Mouse (Mus musculus): ENCODE data around the gene Wdr82.

Gene Wdr82

DNA sequence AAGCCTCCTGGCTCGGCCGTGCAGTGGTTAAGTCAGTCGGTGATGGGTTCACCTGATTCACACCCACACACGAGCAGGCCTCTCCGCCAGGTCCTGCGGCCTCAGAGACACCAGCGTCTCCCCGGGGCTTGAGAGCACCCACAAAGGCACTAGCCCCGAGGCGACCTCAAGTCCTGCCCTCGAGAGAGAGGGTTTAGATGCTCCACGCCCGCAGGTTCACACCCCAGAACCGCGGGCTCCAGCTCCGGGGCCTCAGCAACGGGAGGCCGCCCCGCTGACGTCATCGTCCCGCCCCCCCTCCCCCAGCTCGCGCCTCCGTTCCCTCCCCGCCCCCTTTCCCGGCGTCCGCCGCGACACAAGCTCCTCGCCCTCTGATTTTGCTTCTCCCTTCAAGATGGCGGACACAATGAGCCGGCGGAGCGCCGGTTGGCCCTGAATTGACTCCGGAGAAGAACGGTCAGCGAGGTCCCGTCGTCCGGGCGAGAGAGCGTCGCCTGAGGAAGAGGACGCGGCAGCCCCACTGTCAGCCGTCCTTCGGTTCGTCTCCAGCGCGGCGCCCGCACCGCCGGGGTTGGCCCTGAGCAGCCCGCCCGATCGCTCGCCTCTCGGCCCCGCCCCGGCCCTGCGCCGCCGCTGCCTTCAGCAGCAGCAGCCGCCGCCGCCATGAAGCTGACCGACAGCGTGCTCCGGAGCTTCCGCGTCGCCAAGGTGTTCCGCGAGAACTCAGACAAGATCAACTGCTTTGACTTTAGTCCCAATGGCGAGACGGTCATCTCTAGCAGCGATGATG is at the start of gene Wdr82:
Wdr82 (plus strand) TSS at position 373 of the 790 bp plus-strand sequence.
- DNase-seq (ENCODE audit: extremely low spot score, low spot score), result peak; percentile 94

DNA sequence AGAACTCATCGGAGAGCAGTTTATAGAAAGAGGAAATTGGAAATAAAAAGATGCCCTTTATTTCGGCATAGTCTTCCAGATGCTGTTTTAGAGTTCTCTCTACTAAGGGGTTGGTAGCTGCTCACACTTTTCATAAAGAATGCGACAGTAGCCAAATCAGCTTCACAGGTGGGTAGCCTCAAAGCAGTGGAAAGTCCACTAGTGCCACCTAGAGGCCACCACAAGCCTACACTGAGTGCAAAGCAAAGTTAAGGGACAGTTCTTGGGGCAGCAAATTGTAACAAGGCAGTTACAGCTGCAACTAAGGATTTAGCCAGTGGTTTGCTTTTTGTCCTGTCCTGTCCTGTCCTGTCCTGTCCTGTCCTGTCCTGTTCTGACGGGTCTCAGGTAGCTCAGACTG is 47.1 kb upstream of the Wdr82 start:
- no peak for DNase-seq (ENCODE audit: extremely low spot score, low spot score)

DNA sequence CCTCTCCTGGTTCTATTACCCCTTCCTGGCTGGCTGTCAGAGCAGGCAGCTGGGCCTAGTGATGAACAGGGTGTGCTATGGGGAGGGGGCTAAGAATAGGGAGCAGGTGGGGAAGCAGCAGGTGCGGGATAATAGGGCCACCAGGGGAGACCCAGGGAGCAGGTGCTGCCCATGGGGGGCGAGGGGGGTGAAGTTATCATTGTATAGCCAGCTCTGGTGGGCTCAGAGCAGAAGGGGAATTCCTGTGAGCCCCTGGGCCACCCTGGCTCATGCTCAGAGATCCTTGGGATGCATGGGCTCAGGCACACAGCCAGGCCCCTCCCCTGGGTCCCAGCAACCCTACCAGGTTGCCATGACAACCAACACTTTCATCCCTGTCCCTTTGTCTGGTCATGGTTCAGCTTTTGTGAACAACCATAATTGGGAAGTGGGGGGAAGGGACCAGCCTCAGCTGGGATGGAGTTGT is 43.9 kb upstream of the Wdr82 start:
- DNase-seq (ENCODE audit: extremely low spot score, low spot score), result peak; percentile 63

DNA sequence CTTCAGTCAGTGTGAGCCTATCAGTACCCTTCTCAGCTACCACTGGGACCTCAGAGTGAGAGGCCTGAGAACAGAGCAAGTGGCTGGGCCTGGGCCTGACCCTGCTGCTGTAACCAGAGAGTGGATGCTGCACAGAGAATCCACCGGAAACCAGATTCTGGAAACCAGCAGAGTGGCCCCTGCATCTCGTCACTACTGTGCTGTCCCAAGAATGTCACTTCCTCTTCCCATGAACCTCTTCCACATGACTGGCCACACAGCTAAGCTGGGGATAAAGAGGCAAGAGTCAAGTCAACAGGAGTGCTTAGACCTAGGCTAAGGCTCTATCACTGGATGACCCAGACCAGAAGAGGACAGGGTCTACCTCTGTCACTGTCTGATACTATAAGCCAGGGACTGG is 41.7 kb upstream of the Wdr82 start:
- no peak for DNase-seq (ENCODE audit: extremely low spot score, low spot score)

DNA sequence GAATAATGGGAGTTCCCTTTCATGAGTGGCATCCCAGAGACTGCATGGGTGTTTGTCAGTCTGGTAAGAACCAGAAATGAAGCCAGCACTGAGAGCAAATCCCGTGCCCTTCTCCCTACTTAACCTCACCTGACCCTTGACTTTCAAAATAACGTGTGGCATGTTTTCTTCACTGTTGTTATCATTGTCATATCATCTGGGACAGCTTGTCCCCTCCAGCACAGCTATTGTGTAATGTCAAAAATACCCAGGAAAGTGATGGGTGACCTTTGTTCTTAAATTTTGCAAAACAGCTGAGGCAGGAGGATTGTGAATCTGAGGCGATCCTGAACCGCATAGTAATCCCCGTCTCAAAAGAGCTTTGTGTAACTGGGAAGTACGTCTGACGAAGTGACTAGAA is 40.5 kb upstream of the Wdr82 start:
- no peak for DNase-seq (ENCODE audit: extremely low spot score, low spot score)

DNA sequence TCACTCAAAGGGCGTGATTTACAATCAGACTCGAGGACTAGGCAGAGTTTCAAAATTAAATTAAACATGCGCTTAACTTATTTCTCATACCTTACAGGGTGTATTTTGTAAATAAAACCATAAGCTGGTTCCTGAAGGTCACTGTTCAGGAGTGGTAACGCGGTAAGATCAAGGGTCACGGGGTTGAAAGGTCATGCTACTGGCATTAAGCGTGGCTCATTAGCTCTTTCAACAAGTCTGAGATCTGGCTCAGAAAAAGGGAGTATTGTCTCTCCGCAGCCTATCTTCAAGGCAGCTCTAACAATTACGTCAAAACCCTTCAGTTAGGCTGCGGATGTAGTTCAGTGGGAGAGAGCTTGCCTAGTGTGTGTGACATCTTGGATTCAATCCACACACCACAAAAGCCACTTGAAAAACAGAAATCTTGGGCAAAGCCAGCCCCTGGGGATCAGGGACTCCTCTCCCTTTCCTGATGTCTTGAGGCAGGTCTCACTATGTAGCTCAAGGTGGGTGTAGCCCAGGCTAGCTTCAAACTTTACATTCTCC is 33.0 kb upstream of the Wdr82 start:
- DNase-seq (ENCODE audit: extremely low spot score, low spot score), result no peak

DNA sequence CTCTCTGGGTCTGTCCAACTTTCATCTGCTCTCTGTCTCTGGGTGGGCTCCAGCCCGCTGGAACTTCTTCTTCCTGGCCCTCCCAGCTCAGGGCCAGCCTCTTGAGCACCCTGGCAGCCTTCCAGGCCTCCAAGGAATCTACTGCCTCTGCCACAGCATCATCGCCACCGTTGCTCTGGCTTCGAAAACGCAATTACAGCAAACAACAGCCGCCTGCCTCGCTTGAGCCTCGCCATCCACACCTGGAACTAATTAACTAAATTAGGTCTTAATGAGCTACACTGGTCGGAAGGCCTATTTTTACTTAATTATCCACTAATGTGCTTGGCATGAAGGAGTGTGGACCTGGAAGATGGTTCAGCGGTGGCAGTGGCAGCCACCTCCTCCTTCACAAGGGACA is 31.0 kb upstream of the Wdr82 start:
- no peak for DNase-seq (ENCODE audit: extremely low spot score, low spot score)

DNA sequence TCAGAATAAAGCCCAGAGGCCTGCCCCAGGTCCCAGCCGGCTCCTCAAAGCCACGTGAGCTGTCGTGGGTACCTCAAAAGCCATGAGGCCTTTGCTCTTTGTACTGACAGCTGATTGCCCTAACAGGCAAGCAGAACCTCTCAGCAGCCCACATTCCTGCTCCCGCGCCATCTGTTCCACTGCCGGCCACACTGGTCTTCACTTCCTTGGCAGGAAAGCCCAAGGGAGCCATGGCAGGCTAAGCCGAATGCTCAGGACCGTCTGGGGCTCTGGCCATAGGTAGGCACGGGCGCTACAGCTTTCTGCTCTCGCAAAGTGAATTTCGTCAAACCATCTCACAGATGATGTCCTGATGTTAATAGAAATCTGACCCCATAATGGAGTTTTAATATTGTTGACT is 28.8 kb upstream of the Wdr82 start:
- DNase-seq (ENCODE audit: extremely low spot score, low spot score), result no peak

DNA sequence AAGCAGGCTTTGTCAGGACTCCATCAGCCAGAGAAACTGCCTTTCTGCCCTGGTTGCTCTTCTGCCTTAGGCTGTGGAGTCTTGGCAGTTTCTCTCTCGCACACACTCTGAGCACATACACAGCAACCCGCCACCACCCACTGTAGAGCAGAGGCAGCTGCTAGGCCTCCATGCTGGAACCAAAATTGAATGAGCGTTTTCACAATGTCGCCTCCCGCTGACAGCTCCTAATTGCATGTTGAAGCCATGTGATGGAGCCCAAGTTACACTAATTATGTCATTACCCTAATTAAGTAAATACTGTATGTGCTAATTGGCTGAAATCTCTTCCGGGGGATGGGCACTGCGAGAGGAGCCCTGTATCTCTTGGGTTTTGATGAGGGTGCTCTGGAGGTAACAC is 26.6 kb upstream of the Wdr82 start:
- DNase-seq (ENCODE audit: extremely low spot score, low spot score), result no peak

DNA sequence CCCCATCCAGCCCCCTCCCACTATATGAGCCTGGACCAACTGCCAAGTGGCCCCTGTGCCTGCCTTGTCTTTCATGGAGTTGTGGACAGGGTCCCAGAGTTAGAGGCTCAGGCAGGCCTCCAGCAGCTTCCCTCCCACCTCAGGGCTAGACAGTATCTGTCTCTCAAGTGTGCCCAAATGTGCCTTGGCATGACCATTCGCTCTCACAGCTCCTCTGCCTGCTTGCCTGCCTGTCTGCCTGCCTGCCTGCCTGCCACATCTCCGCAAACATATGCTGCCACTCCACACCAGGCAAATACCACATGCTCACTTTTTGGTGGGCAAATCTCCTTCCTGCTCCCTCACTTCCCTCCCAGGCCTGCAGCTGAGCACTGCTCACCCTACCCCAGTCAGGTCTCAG is 25.1 kb upstream of the Wdr82 start:
- no peak for DNase-seq (ENCODE audit: extremely low spot score, low spot score)

DNA sequence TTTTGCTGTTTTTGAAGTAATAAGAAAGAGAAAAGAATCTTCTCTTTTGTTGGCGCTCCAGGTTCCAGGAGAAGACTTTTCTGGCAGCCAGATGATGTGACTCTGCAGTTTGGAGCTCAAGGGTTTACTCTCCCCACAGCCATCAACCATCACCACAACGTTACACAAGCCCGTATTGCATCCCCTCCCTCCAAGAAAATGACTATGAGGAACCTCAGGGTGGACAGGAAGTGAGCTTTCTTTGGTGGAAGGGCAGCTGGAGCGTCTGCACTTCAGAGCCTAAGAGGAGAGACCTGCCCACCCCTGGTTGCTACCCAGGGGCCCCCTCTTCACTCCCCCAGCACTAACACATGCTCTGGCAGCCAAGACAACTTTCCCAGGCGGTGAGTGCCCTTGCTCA is 23.4 kb upstream of the Wdr82 start:
- no peak for DNase-seq (ENCODE audit: extremely low spot score, low spot score)

DNA sequence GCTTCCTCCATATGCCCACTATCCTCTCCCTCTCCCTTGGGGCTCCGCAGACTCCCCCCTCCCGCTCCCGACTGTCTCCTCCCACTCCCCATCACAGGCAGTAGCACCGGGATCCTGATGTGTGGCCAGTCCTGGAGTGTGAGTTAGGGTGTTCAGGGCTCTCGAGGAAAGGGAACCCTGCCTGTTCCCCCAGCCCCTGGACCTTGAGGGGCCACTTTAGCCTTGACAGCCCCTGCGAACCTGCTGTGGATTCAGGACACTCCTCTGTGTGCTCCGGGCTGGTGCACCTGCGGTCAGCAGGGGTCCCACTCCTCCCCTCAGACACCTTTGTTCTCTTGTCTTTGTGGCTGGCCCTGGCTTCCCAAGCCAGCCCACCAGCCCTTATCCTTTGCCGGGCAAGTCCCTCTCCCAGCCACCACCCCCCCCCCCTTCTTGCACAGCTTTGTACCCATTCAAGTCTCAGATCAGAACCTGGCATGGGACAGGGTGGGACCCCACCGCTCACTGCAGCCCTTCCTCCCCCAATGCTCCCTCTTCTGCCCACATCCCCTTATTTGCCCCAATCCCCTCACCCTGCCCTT is 22.8 kb upstream of the Wdr82 start:
- DNase-seq (ENCODE audit: extremely low spot score, low spot score), result peak; percentile 40

DNA sequence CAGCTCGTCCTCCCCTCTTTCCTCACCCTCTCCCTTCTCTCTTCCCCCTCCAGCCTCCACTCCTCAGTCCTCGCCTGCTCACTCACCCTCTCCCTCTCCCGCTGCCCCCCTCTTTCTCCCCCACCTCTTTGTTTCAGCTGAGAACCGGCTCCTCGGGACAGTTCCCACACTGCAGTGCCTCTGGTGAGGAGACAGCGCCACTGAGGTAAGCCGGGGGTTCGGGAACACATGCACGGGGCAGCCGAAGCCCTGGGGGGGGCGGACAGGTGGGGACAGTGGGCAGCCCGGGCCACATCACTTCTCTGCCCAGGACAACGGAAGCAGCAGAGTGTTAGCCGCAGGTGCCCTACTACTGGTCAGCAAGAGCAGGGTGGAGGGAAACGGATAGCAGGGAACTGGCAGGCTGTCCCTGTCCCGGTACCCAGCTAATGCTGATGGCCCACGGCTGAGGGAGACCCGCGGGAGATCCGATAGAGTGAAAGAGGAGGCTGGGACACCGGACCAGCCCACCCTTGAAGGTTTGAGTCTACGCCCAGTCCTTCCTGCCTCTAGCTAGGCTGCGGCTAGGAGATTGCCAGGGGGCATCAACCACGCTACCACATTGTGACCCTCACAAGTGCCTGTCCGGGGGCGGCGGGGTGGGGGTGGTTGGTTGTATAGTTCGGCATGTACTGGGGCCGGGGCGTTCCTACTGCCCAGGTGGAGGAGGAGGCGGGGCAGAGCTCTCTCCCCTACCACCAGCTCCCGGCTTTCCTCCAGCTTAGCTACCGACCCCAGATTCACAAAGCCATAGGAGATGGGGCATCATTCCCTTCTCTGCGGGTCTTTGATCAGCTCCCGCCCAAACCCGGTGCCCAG is 22.0 kb upstream of the Wdr82 start:
- peak; percentile 61 for DNase-seq (ENCODE audit: extremely low spot score, low spot score)

DNA sequence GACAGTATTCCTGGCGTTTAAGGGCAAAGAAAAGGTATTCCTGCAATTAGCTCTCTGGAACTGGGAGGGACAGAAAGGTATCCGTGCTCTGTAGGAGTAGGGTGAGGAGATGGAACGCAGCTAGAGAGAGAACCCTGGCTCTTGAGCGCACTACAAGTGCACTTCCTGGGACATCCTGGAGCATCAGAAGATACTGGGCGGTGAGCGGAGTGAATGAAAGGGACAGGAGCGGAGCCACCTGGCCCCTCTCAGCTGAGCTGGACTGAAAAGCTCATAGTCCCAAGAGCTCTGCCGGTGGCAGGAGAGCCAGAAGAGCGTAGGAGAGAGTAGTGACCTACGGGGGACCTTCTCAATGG is 21.4 kb upstream of the Wdr82 start:
- no peak for DNase-seq (ENCODE audit: extremely low spot score, low spot score)

DNA sequence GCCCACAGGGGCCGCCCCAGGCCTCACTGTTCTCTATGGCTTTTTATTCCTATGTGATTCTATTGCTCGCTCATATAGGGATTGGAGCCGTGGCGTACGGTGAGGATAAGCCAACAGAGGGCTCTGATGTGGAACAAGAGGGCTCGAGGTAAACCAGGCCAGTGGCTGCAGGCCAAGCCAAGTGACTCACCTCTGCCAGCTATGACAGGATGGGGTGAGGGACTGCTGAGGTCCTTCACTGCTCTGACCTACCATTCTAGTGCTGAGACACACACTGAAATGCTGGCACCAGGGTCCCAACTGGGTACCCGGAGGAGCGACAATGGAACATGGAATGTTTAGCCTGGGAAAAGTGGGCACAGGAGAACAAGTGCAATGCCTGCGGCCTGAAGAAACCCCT is 16.6 kb upstream of the Wdr82 start:
- DNase-seq (ENCODE audit: extremely low spot score, low spot score), result no peak

DNA sequence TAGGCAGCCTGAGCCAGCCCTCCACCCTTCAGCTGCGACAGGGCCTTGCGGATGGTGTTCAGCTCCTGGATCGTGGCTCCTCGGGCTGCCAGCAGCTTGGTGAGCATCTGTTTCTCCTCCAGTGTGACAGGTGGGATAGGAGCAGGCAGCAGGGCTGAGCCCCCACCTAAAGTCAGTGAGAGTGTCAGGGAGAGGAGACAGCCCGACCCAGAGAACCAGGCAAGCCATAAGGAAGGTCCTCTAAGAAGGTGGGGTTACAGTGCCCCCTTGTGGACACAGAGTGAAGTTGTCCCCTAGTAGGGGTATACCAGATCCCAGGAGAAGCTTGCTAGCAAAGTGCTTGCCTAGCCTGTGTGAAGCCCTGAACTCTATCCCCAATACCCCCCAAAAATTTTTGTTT is 14.3 kb upstream of the Wdr82 start:
- peak; percentile 64 for DNase-seq (ENCODE audit: extremely low spot score, low spot score)

DNA sequence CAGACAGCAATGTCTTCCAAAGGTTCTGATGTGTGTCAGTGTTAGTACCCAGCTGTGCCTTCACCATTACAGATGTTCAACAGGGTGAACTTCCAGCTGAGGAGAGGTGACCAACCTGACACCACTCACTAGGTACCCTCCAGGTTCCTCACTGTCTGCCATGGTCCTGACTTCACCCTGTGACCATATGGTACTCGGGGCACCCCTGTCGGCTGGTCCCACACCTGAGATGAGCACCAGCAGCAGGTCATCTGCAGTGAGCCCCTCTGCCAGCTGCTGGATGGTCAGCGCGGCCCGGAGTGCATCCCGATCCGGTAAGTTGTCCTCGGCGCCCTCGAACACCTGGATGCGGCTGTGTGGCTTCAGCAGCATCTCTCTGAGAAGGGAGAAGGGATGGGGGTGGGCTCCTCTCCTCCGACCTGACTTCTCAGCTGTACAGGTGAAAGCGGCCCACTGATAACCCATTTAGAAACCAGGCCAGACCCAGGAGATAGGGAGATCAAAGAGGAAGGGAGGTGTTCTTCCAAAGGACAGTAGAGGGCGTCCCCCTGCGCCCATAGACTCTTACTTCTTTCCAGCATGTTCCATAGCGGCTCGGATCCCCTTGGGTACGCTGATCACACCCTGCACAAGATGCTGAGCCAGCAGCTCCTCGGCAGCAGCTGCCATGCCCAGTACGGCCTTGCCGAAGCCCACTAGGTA is 13.7 kb upstream of the Wdr82 start:
- DNase-seq (ENCODE audit: extremely low spot score, low spot score), result no peak

DNA sequence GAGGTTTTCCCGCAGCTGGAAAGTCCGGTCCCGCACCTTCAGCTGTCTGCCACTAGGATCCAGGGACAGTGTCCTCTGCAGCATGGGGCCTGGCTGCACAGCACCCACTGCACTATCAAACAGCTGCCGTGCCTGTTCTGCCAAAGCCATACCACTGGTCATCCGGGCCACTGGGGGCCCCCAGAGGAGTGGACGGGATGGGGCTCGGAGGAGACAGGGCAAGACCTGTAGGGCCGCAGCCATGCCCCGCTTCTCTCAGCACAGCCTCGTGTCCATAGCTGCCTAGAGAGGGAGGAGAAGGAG is 13.2 kb upstream of the Wdr82 start:
- no peak for DNase-seq (ENCODE audit: extremely low spot score, low spot score)

DNA sequence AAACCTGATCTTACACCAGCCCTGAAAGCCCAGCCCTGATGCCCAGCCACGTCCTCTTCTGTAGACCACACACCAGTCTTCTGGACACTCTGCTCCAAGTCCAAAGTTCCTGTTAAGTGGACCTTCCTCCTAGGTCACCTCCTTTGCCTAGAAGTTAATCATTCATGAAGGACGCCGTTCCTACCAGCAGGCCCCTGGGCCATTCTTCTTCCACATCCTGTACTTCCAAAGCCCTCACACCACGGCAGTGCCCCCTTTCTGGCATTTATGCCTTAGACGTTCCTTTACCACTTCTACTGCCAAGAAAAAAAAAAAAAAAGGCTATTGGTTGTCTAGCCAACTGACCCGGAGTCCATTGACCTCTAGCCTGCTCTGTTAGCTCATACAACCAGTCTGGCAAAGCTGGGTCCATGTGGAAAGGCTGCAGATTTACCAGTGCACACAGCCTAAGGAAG is 12.7 kb upstream of the Wdr82 start, which contains the start of gene Glyctk:
Glyctk (minus strand) TSS at position 102 of the 455 bp plus-strand sequence.
- no peak for DNase-seq (ENCODE audit: extremely low spot score, low spot score)

DNA sequence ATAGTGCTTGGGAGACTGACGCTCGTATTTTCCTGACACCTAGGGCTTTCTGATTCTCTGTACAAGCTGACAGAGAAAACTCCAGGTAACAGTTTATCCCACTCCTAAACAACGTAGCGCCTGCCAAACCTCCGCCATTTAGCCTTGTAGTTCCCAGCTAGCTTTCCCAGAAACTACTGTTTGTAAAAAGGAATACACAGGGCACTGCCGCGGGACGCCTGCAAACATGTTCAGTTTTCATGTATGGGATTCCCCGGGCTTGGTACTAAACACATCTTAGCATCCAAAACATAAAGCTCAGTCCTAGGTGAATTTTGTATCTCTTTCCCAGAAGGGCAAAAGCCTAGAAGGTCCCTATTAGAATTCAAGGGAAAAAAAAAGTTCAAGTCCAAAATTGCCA is 11.5 kb upstream of the Wdr82 start:
- no peak for DNase-seq (ENCODE audit: extremely low spot score, low spot score)

DNA sequence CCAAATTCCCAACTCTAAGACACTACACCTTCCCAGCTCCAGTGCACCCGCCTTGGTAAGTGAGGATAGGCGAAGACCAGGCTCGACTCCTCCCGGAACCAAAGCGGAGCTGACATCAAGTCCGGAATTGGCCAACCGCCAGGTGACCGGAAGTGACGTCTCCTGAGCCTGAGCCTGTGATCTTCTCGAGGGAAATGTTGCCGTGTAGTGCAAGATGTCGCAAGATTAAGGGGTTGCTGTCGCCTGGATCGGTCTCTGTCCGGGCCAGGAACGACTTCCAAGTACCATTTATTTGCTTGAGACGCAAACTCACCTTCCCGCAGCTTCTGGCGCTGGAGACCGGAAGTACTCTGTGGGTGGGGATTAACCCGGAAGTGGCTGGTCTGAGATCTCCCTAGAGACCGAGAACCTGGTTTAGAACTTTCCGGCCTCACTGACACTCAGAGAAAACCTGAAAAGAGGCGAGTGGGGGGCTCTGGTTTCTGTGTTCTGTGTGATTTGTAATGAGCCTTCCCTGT is 10.9 kb upstream of the Wdr82 start:
- DNase-seq (ENCODE audit: extremely low spot score, low spot score), result peak; percentile 94

Data from neural tube, embryonic 10.5 days (tissue).